Mouse (Mus musculus): ENCODE results near the gene Sh3bgr.
A peak's percentile ranks its signal among the peaks of the same experiment; 100 is the strongest.

The Sh3bgr gene

DNA sequence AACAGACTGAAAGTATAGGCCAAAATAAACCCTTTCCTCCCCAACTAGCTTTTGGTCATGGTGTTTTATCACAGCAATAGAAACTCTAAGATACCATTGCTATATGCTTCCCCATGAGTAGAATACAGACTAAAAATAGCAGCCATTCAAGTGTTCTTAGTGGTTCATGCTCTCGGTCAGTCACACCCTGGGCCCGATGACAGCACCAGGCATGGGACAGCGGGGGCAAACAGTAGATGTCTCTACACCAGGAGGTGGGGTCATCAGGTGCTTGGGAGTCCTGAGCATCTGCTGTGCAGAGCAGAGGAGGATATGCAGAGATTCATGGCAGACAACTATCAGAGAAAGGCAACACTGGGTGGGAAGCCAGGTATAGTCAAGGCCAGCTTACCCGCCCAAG is 12.8 kb downstream of the Sh3bgr start:
- no peak for DNase-seq

DNA sequence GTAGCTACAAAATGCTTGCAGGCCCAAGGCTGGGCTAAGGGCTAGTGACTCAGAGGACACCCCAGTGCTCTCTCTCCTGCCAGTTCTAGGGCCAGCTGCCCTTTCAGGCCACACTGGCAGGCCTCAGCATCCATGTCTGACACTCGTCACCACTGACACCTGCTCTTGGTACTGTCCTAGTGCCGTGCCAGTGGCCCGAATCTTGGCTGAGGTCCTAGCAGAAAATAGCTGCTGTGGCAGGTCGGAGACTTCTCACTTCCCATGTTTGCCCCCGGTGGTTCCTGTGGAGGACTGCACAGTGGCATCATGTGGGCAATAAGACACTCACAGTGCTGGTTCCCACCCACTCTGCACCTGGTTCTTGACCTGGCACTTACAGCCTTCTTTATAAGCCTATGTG is 21.2 kb downstream of the Sh3bgr start:
- peak; percentile 10 to 19 for DNase-seq

DNA sequence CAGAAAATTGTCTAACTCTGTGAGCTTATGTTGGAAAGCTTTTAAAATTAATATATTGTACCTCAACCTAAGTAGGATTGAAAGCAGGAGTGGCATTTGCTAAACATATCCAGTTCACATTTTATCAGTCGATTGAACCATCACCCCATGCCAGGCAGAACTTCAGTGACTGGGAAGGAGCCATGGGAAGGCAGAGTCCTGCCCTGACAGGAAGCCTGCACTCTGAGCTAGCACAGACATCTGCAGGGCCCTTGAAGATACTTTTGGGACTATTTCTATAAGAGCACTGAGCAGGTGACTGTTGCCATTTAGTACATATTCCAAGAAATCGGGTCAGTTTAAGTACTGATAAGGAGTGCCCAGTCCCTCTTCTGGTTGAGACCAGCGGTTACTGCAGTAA is 21.7 kb downstream of the Sh3bgr start:
- DNase-seq: no peak

DNA sequence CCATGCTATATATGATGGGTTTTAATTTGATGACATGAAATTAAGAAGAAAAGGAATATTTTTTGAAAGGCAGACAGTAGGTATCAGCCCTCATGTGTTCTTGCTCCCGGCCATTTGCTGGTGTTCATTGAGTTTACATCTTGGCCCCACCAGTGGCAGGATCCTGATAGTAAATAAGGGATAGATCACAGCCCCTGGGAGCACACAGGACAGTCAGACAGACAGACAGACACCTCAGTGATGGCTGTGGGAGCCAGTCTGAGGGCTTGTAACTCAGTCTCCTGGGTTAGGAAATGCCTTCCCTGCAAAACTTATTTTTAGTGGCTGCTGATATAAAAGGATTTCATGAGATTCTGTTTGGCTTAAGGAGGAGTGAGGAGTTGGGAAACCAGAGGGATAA is 22.2 kb downstream of the Sh3bgr start:
- no peak for DNase-seq

DNA sequence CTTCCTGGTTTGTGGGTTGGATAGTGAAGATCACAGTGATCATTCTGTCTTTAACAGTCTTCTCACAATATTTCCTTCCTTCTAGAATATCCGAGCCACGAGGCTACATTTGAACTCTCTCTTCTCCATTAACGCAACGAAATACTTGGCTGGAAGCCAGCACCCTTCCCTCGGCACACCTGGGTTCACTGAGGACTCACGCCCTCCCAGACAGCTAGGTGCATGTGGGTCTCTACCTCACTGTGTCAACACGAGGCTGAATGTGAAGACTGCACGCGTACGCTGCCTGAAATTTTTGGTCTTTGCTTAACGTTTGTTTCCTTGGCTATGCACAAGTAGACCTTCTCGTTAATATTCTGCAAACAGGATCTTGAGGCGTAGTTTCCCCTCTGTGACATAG is 28.2 kb downstream of the Sh3bgr start:
- DNase-seq: no peak

DNA sequence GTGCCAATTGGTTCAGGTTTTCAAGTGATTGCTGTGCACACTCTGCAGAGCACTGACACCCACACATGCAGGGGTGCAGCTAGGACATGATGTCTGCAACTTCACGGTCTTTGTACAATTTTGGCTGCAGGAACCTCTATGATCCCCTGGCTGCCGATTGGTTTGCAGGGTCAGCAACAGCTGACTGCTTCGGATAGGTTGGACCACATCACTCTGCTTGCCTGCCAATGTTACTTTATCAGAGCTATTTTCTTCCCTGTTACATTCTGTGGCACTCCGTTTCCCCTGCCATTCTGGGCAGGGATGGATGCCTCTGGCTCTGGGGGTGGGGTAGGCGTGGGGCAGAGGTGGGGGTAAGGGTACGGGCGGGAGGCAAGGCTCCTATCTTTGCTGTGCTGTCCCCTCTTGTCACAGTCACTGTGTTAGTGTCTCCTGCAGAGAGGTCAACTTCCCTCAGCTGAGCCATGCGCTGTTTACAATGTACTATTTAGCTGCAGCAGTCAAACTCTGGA is 28.9 kb downstream of the Sh3bgr start:
- DNase-seq: no peak

DNA sequence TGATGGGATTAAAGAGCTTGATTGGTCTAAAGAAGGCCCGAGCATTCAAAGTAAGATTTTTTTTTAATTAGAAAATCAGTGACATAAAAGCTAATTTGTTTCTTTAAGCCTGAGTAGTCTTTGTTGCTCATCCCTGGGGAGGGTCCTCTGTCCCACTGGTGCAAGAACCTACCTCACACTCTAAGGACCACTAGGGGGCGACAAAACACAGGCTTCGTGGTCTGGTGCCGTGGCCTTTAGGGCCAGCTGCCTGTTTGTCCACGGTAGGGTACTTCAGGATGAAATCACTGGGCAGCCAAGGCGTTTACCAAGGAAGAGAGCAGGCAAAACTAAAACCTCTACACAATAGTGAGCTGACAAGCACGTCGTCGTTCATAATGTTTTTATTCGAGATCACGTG is 30.2 kb downstream of the Sh3bgr start:
- peak; percentile 70 to 73 for DNase-seq

DNA sequence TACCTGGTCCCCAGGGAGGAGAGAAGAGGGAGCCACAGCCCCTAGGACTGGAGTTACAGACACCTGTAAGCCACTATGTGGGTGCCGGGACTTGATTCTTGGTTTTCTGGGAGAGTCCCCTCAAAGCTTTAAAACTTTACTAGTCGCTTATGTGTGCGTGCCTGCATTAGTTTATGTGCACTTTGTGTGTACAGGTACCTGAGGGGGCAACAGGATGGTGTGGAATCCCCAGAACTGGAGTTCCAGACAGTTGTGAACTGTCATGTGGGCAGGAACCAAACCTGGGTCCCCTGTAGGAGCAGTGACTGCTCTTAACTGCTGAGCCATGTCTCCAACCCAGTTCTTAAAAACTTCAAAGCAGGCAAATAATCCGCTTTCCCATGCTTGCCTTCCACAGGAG is 31.0 kb downstream of the Sh3bgr start:
- no peak for DNase-seq

DNA sequence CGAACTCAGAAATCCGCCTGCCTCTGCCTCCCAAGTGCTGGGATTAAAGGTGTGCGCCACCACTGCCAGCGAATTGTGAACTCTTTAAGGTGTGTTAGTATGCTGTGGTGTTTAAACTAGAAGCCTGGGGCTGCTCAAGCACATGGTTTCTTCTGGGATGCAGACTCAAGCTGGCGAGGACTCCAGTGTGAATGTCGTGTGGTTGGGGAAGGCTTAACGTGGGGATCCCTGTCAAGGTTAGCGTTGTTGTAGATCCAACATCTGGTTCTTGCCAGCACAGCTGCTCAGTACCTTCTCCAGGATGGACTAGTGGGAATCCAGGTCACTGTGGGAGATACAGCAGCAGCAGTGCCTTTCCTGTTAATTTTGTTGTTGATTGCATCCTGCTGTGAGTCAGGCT is 31.7 kb downstream of the Sh3bgr start:
- no peak for DNase-seq

DNA sequence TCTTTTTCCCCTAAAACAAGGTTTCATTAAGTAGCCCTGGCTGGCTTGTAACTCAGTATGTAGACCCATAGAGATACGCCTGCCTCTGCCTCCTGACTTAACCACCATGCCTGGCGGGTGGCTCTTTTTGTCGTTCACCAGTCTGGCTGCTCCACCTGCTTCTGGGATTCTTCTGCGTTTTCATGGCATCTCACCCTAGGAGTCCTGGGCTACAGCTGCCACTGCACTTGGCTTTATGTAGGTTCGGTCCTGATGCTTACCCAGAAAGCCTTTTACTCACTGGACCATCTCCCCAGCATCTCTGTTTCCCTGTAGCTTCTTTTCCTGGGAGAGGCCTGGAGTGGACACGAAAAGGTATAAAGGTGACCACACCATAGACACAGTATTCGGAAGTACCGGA is 33.7 kb downstream of the Sh3bgr start:
- no peak for DNase-seq

DNA sequence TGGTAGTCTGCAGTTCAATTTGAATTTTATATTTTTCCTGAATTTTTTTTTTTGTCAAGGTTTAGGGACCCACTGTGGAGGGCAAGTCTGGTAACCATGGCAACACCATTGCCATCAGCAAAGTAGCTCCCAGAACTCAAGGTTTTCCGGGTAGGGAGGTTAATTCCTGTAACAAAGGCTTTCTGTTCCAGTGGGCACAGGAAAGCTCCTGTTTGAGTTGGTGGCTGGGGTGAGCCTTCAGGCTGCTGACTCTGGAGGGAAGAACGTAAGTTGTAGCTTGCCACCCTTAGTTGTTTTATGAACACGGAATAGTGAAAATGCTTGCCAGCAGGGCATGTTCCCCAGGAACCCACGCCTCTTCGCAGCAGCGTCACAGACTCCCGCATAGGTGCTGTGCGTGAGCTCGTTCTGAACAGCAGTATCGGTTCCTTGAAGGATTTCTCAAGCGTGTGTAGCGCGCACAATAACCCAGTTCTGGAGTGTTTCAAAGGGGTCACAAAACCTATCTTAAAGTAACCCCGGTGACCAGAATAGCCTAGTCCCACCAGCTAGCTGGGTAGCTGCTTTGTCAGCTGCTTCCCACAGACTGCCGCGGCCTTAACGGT is 35.2 kb downstream of the Sh3bgr start, which contains the start of gene B3galt5:
Gene B3galt5, plus strand, starts transcription at position 436 of the 605 bp plus-strand sequence.
- no peak for DNase-seq

DNA sequence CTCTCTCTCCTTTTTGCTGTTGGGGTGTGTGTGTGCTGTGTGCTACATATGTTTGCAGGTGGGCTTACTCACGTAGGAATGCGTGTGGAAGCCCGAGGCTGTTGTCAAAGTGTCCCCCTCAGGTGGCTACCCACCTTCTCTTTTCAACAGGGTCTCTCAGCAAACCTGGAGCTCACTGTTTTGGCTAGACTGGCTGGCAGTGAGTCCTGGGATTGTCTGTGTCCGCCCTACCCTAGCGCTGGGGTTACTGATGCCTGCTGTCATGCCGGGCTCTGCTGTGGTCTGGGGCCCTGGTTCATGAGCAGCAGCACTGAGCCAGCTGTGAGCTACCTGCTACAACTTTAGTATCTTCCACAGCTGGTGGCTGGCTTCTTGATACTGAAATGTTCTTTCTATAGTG is 44.2 kb downstream of the Sh3bgr start:
- DNase-seq: no peak

DNA sequence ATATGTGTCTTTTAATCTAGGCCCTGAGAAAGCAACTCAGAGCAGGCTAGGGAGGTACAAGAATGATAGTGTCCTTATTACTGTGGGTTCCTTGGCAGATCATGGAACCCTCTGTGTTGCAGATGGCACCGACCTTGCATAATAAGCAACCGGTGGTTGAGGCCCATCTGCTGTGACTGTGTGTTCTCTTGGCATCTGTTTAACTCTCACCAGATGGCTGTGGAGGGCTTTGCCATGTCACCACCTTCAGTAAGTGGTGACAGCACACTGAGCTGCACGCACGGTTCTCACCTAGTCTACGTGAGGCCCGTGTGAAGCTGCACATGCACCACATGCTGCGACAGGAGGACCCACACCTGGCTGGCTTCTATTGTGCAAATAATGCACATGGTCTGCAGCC is 49.4 kb downstream of the Sh3bgr start:
- no peak for DNase-seq

DNA sequence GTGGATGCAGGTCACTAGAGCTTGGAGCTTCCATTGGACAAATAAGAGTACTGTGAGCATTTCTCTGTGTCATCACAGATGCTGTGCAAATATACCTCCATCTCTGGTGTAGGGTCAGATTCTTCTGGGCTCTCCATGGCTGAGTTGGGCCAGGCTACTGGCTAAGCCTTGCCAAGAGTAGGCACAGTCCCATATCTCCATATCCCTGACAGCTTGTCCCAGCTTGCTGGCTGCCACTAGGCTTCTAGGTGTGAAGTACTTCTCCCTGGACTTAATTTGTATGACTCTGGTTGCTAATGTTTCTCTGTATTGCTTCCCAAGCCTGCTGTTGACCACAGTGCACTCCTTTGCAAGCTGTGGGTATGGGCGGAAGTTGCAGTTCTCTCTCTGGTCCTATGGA is 51.9 kb downstream of the Sh3bgr start:
- DNase-seq: no peak

DNA sequence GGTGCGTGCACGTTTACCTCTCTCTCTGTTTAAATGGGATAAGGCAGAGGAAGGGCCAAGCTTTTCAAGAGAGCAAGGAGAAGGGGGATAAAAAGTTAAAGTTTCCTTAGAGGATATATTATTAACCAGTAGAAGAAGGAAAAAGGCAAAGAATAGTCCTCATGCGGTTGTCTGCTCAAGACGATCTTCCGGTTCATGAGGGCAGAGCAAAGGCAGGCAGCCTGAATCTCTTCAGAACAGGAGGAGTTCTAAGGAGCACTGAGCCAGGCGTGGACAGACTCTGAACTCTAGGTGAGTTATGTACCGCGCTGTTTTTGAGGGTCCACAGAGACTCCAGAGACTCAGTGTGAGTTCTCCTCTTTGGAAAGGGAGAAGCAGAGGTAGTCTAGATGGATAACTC is 58.2 kb downstream of the Sh3bgr start:
- DNase-seq: no peak

DNA sequence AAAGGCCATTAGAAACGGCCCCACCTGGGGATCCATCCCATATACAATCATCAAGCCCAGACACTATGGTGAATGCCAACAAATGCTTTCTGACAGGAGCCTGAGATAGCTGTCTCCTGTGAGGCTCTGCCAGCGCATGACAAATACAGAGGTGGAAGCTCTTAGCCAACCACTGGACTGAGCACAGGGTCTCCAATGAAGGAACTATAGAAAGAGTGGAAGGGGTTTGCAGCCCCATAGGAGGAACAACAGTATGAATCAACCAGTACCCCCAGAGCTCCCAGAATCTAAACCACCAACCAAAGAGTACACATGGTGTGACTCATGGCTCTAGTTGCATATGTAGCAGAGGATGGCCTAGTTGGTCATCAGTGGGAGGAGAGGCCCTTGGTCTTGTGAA is 71.5 kb downstream of the Sh3bgr start:
- no peak for DNase-seq

DNA sequence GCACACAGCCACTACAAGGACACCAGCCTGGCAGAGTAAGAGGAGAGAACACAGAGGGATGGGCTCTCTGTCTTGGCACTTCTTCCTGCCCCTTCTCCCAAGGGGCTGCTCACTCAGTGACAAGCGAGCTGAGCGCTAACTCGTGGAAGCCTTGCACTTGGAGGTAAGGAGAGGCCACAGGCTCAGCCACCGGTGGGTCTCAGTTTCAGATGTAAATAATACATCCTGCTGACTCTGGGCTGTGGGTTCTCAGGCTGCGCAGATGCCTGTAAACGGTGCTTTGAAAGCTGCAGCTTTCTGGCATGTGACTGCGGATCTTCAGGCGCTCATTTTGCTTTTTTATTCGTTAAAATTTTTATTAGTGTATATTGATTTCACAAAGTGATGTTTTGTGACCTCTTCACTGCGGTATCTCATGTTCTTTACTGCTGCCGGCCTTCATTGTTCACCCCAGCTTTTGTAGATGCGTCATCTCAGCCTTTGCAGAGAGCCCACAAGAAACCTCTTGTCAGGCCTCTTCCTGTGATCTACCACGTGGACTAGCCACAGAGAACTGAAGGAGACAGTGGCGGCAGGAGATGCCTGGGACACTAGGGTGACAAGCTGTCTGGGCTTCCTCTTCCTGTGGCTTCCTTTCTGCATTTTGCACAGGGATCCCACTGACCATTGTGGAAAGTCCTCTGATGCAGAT is 72.8 kb downstream of the Sh3bgr start:
- peak in 1 of 2 experiments; percentile 5 for DNase-seq

DNA sequence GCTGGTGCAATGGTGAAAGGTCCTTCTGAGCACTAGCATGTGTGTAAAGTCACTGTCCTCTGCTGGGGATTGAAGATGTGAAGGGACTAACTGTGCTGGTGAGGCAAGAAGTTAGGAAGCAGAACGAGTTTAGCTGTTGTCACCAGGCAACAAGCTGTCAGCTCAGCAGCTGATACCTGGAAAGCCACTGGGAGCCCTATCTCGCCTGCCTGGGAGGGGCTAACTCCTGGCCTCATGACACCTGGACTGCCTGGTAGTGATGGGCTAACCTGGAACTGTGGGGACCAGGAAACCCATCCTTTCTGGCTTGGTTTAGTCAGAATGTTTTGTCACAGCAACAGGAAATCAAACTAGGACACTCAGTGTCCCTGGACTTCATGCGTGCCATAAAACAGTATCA is 76.3 kb downstream of the Sh3bgr start:
- no peak for DNase-seq

All from B cell, adult 2 months (primary cell).